Mouse (Mus musculus) ES-CJ7 (cell line): ENCODE measurements around the gene A630010A05Rik.
A peak's percentile ranks its signal among the peaks of the same experiment; 100 is the strongest.

Experiments
- DNase-seq: peaks from one replicate; pipeline ENCODE4 v3.0.0; 2011; ENCODE audit warnings: low read depth, low spot score

Gene A630010A05Rik

DNA sequence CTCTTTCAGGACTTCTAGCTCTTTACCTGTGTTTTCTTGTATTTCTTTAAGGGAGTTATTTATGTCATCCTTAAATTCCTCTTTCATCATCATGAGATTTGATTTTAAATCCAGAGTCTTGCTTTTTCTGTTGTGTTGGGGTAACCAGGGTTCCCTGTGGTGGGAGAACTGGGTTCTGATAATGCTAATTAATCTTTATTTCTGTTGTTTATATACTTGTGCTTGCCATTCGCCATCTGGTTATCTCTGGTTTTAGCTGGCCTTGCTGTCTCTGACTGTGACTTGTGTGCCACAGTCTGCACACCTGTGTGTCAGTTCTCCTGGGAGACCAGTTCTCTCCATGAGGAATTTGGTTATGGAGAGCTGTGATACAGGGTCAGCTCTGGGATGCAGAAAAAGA lies at the start of gene A630010A05Rik:
Gene A630010A05Rik (plus strand): TSS at position 301 of the 400 bp plus-strand sequence.
- no peak for DNase-seq

DNA sequence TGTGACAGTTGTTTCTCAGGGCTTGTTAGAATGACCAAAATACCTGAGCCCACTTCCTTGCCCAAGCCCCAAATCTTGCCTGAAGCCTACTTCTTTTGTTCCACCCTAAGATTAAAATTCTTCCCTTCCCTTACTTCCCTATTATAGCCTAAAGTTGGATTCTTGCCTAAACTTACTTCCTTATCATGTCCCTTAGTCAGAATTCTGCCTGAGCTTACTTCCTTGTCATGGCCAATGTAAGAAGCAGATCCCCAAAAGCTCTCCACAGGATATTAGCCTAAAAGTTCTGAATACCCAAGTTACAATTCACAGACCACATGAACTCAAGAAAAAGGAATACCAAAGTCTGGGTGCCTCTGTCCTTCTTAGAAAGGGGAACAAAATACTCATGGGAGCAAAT lies 26.4 kb upstream of the A630010A05Rik start:
- DNase-seq: no peak

DNA sequence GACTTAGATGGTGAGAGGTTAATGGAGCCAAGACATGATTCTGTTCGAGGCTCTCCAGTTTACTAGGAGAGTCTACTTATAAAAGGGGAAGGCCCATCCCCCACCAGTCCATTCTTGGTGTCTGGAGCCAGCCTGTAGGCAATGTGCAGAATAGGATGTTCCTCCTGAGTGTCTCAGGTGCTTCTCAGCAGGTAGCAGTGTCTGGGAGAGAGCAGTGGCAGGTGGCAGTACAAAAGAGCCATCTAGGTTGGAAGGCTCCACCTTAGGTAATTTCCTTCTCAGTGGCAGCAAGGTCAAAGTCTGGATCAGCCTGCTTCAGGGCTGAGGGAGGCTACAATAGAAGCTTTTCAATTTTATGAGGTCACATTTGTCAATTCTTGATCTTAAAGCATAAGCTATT lies 4.9 kb upstream of the A630010A05Rik start:
- peak; percentile 86 for DNase-seq
